Mouse (Mus musculus) heart, adult 8-10 months (tissue): Measurements from ENCODE around the gene Flrt1. TPM values are rescaled to one million over a fixed set of nuclear protein-coding genes. Genes with fewer than 3 reads are reported as not detected.
"Not testable (repeated sequence)": the region's sequence is repeated elsewhere in the genome, so short reads cannot be mapped to it uniquely, and the experiment has no call there.

Experiments
- DNase-seq: peaks from one replicate; pipeline ENCODE4 v3.0.0; 2022; ENCODE audit warnings: low spot score
- total RNA-seq, 4 experiments: library from RNA; stranded (reverse); gene quantifications; 2 replicates each; pipeline ENCODE4 v1.2.4; 2022

The Flrt1 gene
- total RNA-seq, 4 experiments from 2014 or later = 0.92 to 2.0 (median 1.4) TPM

GRCm38 (mm10) chr19:7103349-7103992 lies 2.1 kb downstream of the Flrt1 start:
- DNase-seq = peak; percentile 26

DNA sequence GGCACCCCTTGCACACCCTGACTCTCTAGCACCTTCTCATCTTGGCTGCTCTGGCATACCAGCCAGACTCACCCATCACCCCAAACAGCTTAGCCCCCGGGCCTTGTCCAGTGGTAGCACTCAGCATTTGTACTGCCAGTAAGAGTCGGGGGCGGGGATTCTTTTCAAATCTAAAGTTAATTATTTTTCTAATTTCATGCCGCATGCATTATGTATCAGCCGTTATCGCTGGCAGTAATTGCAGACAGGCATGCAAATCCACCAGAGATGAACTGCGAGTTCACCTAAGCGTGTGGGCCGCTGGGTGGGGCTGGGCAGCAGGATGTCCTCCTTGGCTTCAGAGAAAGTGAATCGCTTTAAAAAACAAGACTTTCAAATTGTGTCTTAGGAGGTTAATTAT lies 3.5 kb downstream of the Flrt1 start:
- DNase-seq = no peak

GRCm38 (mm10) chr19:7099620-7100155 lies 5.8 kb downstream of the Flrt1 start:
- DNase-seq = no peak

GRCm38 (mm10) chr19:7092756-7093155 lies 12.8 kb downstream of the Flrt1 start:
- DNase-seq = no peak

DNA sequence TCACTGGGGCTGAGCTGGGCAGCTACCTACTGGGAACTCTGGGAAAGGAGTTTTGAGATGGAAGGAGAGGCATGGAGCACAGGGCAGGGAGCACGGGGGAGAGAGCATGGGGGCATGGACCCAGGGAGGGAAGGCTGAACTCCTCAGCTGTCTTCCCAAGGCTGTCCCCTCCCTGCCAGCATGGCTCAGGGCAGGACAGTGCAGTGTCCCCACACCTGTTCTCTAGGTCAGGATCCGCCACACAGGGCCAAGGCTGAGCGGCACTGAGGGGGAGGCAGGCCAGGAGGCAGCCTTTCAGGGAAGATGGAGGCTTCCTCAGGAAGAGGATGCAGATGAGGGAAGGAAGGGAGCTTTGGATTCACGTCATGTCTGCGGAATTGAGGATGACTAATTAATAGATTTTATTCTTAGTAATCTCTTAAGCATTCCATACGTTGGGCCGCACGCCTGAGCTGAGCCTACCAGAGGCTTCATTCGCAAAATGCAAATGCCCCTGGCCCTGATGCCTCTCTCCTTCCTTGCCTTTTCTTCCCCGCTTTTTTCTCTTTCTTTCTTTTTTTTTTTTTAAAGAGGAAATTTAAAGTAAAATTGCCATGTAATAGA lies 14.0 kb downstream of the Flrt1 start:
- DNase-seq = no peak

GRCm38 (mm10) chr19:7090369-7091064 lies 15.0 kb downstream of the Flrt1 start:
- DNase-seq = no peak

GRCm38 (mm10) chr19:7089842-7090251 lies 15.7 kb downstream of the Flrt1 start:
- DNase-seq = no peak

- no peak for DNase-seq
Observed at GRCm38 (mm10) chr19:7089050-7089449, 16.5 kb downstream of the Flrt1 start.

- DNase-seq = no peak
Observed at GRCm38 (mm10) chr19:7088558-7088957, 17.0 kb downstream of the Flrt1 start.

- DNase-seq = no peak
Observed at GRCm38 (mm10) chr19:7084734-7085133, 20.8 kb downstream of the Flrt1 start.

DNA sequence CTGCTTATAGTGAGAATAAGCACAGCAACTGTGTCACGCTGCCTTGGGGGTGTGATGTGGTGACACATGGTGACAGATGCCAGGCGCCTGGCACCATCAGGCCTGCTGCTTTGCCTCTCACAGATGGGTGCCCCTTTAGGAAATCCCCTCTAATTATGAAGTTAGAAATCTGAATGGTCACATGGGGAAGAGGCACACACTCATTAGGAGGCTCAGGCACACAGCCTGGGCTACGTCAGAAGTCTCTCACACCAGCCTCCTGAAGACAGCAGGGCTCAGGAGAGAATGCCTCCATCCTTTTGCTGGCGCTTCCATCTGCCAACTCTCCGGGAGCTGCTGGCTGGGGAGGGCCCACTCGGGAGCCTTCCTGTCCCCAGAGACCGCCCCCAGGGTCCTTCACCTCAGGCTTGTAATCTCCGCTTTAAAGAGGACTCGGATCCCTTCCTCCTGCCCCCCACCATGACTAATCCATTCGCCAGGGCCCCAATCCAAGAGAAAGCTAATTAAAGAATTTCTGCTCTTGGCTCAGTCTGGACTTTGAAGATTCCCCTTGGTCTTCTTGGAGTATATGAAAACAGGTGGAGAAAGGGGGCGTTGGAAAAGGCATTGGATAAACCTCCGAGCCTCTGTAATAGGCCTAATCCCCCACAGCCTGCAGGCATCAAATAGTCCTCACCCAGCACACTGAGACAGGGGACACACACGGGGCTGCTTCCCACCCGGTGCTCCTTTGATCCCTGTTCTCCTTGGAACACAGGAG lies 22.3 kb downstream of the Flrt1 start:
- no peak for DNase-seq

- DNase-seq = no peak
Observed at GRCm38 (mm10) chr19:7081516-7082266, 23.8 kb downstream of the Flrt1 start.

DNA sequence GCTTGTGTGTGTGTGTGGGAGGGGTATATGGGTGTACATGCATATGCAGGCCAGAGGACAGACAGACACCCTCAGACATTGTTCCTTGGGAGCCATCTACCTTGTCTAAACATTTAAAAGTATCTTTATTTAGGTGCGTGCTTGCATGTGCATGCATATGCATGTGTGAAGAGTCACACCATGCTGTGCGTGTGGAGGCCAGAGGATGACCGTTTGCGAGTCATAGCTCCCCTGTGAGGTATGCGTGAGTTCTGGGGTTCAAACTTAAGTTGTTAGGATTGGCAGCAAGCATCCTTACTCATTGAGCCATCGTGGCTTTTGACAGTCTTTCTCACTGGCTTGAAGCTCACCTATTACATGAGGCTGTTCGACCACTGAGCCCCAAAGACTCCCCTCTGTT lies 27.3 kb downstream of the Flrt1 start:
- DNase-seq = no peak

DNA sequence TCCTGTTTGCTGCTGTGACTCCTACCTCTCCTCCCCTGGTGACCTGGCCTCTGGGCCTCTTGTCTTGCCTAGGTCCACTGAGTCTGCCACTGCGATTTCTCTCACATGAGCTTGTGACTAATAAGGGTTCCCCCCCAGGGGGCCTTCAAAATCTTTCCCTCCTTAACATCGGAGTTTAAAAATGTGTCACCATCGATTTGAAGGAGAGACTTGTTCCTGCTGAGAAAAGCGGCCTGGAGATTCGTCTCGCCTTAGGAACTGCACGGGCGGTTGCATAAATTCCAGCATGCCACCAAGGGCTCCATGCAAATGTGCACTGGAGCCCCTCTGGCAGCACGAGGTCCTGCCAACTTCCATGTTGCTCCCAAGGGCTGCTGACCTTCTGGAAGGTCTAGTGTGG lies 27.9 kb downstream of the Flrt1 start:
- DNase-seq = no peak

GRCm38 (mm10) chr19:7075336-7075735 lies 30.2 kb downstream of the Flrt1 start:
- not testable (repeated sequence) for DNase-seq

GRCm38 (mm10) chr19:7073997-7074781 lies 31.3 kb downstream of the Flrt1 start:
- DNase-seq = no peak

GRCm38 (mm10) chr19:7072221-7072620 lies 33.3 kb downstream of the Flrt1 start:
- no peak for DNase-seq

- no peak for DNase-seq
Observed at GRCm38 (mm10) chr19:7070775-7071174, 34.8 kb downstream of the Flrt1 start.

DNA sequence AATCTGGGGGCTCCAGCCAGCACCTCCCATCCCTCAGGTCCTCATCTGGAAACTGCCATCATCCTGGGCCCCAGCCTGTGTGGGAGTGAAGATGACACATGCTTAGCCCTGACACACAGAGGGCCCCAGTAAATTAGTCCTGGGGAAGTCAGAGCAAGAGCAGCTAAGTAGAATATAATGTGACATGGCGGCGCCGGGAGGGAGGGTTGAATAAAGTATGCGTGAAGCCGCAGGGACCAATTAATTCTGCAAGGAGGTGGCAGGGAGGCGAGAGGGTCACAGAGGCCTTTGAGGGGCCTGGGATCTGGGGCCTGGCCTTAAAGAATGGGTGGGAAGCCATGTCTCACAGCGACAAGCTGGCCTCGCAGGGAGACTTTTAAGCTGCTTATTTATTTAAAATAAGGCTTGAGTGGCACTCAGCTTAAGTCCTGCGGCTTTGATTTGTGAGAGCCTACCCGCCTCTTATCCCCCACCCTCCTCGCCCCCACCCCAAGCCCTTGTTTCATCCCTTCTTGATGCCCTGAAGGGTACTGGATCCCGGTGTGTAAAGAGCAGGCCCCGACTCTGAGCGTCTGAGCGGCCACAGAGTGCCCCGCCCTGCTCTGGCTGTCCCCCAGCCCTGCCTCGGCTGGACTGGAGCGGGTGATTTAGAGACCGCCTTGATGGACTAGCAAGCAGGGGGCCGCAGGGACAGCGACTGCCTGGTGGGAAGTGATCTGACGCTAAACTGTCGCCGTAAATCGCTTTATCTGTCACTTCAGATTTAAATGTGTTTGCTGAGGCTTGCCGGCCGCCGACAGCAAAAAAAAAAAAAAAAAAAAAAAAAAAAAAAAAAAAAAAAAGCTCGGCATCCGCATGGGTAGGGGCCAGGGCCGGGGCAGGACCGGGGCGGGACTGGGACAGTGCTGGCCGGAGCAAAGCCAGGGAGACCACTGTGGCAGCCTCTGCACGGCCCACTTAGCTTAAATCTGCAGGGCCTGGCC lies 35.5 kb downstream of the Flrt1 start:
- DNase-seq = no peak
